In genomic region chr16:30539433-30539832, GRCm38 (mm10) we compare ENCODE assay signal across 9 mouse cellular contexts. TPM values are rescaled to one million over a fixed set of nuclear protein-coding genes. Genes with fewer than 3 reads are reported as not detected.
DNase-seq lines count a peak whose midpoint lies in the region; ATAC-seq lines count a peak whose summit lies in the region.
"Had no signal": no experiment of that assay in that cellular context is flagged by ENCODE, and none has a peak within 500 bp of the region (broad histone marks: within the 10 kb centered on the region; RNA-seq: fewer than 3 reads in every experiment).

No protein-coding gene starts in this region.

- peaks cover 60% of the 10 kb centered on the region for H3K36me3 ChIP-seq in midbrain, embryonic 14.5 days (ENCODE audit: control insufficient read depth, insufficient read depth, low read length)

- H3K4me2 ChIP-seq in midbrain, embryonic 14.5 days (ENCODE audit: low read length), result no peak overlapping the region
- H3K4me2 ChIP-seq: limb, embryonic 15.5 days had no signal

- peak; percentile 74; the same call in 1 of the 2 replicates for ATAC-seq in erythroid progenitor cell, adult 5-6 weeks (replicated peaks; ENCODE audit: low FRiP score, poor library complexity, severe bottlenecking)
- 0 out of 2 replicates have a peak, but pooled peaks have one; percentile 43 for ATAC-seq in midbrain, embryonic 14.5 days (ENCODE audit: low FRiP score, low TSS enrichment)

- 25% methylated on average over 10 of the region's 10 CpGs for WGBS in midbrain, embryonic 14.5 days

- no peaks in the 10 kb centered on the region for H3K27me3 ChIP-seq in midbrain, embryonic 14.5 days (ENCODE audit: control insufficient read depth, insufficient read depth, low read length)
- H3K27me3 ChIP-seq: limb, embryonic 15.5 days had no signal

- no peaks in the 10 kb centered on the region for H3K4me1 ChIP-seq in midbrain, embryonic 14.5 days (ENCODE audit: control insufficient read depth, insufficient read depth, low read length)
- H3K4me1 ChIP-seq: limb, embryonic 15.5 days had no signal

- peak; percentile 92 for DNase-seq in heart, adult 11 months
- no peak for DNase-seq in heart, adult 8-10 months (ENCODE audit: low spot score)
- DNase-seq in 3T3-L1 (ENCODE audit: low read depth, low spot score), result peak; percentile 56
- peak; percentile 81 for DNase-seq in R1 (ENCODE audit: low read depth, low spot score)
- peak; percentile 75 for DNase-seq in induced T-regulatory cell, adult 2 months (ENCODE audit: low read depth)
- peak; percentile 72 for DNase-seq in midbrain, embryonic 14.5 days
- DNase-seq in urinary bladder, adult 18-20 months (ENCODE audit: low spot score in 2 of 2), result no peak

- no peak overlapping the region for H3K9ac ChIP-seq in midbrain, embryonic 14.5 days (replicated peaks; ENCODE audit: low read length)
- H3K9ac ChIP-seq: limb, embryonic 15.5 days had no signal

- H3K4me3 ChIP-seq in midbrain, embryonic 14.5 days (replicated peaks; ENCODE audit: low read depth, low read length), result no peak overlapping the region
- H3K4me3 ChIP-seq: limb, embryonic 15.5 days had no signal

- no peaks in the 10 kb centered on the region for H3K9me3 ChIP-seq in midbrain, embryonic 14.5 days (ENCODE audit: control insufficient read depth, low read length)
- H3K9me3 ChIP-seq: limb, embryonic 15.5 days had no signal

- no peak overlapping the region for H3K27ac ChIP-seq in midbrain, embryonic 14.5 days (replicated peaks; ENCODE audit: low read depth, low read length)
- H3K27ac ChIP-seq: limb, embryonic 15.5 days had no signal

RNA-seq across cellular contexts. Expression of gene Tmem44, which starts 11.2 kb away (rescaled TPM):
- 1 to 10 TPM; 4.1 to 7.0 (median 5.2) TPM for total RNA-seq in heart, adult 8-10 months (2022)
- 0.42 TPM in 1 of 2 replicates, not detected in the other for total RNA-seq in erythroid progenitor cell, adult 5-6 weeks (2015; ENCODE audit: low replicate concordance)
- 5.3 TPM in 1 of 2 replicates, not detected in the other for total RNA-seq in erythroid progenitor cell, adult 5-6 weeks (2017; ENCODE audit: low replicate concordance)
- 76.3 and 79.2 TPM in 2 replicates for polyA plus RNA-seq in midbrain, embryonic 14.5 days (2014; fragmentation: Nextera tagmentation; extraction: Ambion mirVana)

RNA-seq across cellular contexts. Expression of gene Lsg1, which starts 48.0 kb away (rescaled TPM):
- total RNA-seq in heart, adult 8-10 months (2022), result 10 to 100 TPM; 15.3 to 21.1 (median 19.7) TPM
- total RNA-seq in erythroid progenitor cell, adult 5-6 weeks (2015; ENCODE audit: low replicate concordance), result 15.9 and 23.1 TPM in 2 replicates
- 28.4 and 39.0 TPM in 2 replicates for total RNA-seq in erythroid progenitor cell, adult 5-6 weeks (2017; ENCODE audit: low replicate concordance)
- 43.2 and 55.0 TPM in 2 replicates for polyA plus RNA-seq in midbrain, embryonic 14.5 days (2014; fragmentation: Nextera tagmentation; extraction: Ambion mirVana)

Comparison
In these comparisons a context has a peak if more than half of its experiments do, and no peak if none do; other contexts are left out.
1. DNase-seq: peak in heart, adult 11 months (single experiment), 3T3-L1 (single experiment), R1 (single experiment), induced T-regulatory cell, adult 2 months (single experiment) and midbrain, embryonic 14.5 days (single experiment); none in heart, adult 8-10 months (single experiment) and urinary bladder, adult 18-20 months (0 of 2).